Mouse (Mus musculus) limb, embryonic 14.5 days (tissue): Measurements from ENCODE around the gene Gm13288. TPM values are rescaled to one million over a fixed set of nuclear protein-coding genes. Genes with fewer than 3 reads are reported as not detected.
"Not testable (repeated sequence)": the region's sequence is repeated elsewhere in the genome, so short reads cannot be mapped to it uniquely, and the experiment has no call there.

Experiments used
- ATAC-seq: fragments of 200-750 bp; cut with Nextera tagmentation; 2 replicates; pipeline ENCODE4 v1.8.0; 2017; ENCODE audit warnings: low read depth, moderate number of reproducible peaks, moderate TSS enrichment; ENCODE audit not compliant: low FRiP score
- DNase-seq: peaks from one replicate; pipeline ENCODE4 v3.0.0-alpha.2; 2015; ENCODE audit warnings: low spot score
- H3K27ac ChIP-seq: fragments of 300-500 bp; sonication (generic); replicated peaks from 2 replicates; pipeline ENCODE4 v1.5.1; 2014; ENCODE audit warnings: low read depth, mild to moderate bottlenecking, low read length, moderate library complexity, mixed read lengths
- H3K27me3 ChIP-seq: fragments of 300-500 bp; sonication (generic); 2 replicates; pipeline ENCODE4 v1.6.1; 2014; ENCODE audit warnings: low read length, mixed read lengths; ENCODE audit not compliant: control insufficient read depth, insufficient read depth
- H3K36me3 ChIP-seq: fragments of 300-500 bp; sonication (generic); 2 replicates; pipeline ENCODE4 v1.6.1; 2014; ENCODE audit warnings: mild to moderate bottlenecking, low read length, moderate library complexity, mixed read lengths; ENCODE audit not compliant: control insufficient read depth, insufficient read depth
- H3K4me1 ChIP-seq: fragments of 300-500 bp; sonication (generic); 2 replicates; pipeline ENCODE4 v1.6.1; 2014; ENCODE audit warnings: antibody characterized with exemption, low read length, mixed read lengths; ENCODE audit not compliant: control insufficient read depth, insufficient read depth
- H3K4me2 ChIP-seq: fragments of 300-500 bp; sonication (generic); replicated peaks from 2 replicates; pipeline ENCODE4 v1.6.1; 2014; ENCODE audit warnings: low read depth, mild to moderate bottlenecking, low read length, moderate library complexity; ENCODE audit not compliant: severe bottlenecking
- H3K4me3 ChIP-seq: fragments of 300-500 bp; sonication (generic); replicated peaks from 2 replicates; pipeline ENCODE4 v1.5.1; 2014; ENCODE audit warnings: low read length
- H3K9ac ChIP-seq: fragments of 300-500 bp; sonication (generic); 2 replicates; pipeline ENCODE4 v1.6.1; 2014; ENCODE audit warnings: mild to moderate bottlenecking, low read depth, low read length, moderate library complexity; ENCODE audit not compliant: severe bottlenecking
- H3K9me3 ChIP-seq: fragments of 300-500 bp; sonication (generic); 2 replicates; pipeline ENCODE4 v1.6.1; 2016; ENCODE audit warnings: low read length; ENCODE audit not compliant: control insufficient read depth
- POLR2A ChIP-seq: fragments of 200-500 bp; IDR thresholded peaks from 2 replicates; pipeline ENCODE4 v1.8.0; 2012; ENCODE audit warnings: inconsistent platforms, mild to moderate bottlenecking, moderate library complexity, borderline replicate concordance; ENCODE audit not compliant: insufficient read depth, insufficient read length; ENCODE audit errors: extremely low read depth
- WGBS: fragments of 180-500 bp; shearing (Covaris S2); extraction: QIAGEN DNeasy Blood & Tissue Kit; methylation state at CpG from one replicate; pipeline ENCODE4 v1.1.7; 2014; 5-methylcytosine and 5-hydroxymethylcytosine counted together
- polyA plus RNA-seq, 2 experiments: library from polyadenylated mRNA; depleted of rRNA in 1 of 2; stranded (reverse) in 1 of 2; unstranded in 1 of 2; fragments of >200 nt; fragmentation: Nextera tagmentation in 1 of 2; extraction: Ambion mirVana in 1 of 2; gene quantifications; 2 replicates each; pipeline versions ENCODE4 v1.2.1 to v1.2.3; 2012 to 2014

Gm13288 gene
- polyA plus RNA-seq, 2 experiments = 0.04 TPM; not detected in 1

DNA sequence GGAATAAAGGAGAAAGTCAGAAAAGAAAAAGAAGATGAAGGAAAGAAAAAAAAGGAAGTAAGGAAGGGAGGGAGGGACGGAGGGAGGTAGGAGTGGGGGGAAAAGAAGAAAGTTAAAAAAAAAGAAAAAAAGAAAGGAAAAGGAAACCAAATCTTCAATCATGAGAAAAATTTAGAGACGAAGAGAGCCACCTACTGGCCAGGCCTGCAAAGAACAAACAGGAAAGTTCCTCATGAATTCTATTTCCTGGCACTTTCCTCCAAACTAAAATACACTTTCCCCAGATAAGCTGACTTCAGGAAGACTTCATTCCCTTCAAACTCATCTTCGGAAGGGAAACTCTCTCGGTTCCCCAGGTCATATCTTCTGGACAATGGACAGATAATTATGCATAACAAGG is 25.2 kb downstream of the Gm13288 start:
- Histone ChIP-seq H3K4me1 (no peaks in the 10 kb centered on the region), H3K4me2 (no peak overlapping the region), H3K36me3 (no peaks in the 10 kb centered on the region), H3K4me3 (no peak overlapping the region), H3K27me3 (no peaks in the 10 kb centered on the region), H3K27ac (no peak overlapping the region), H3K9me3 (no peaks in the 10 kb centered on the region), H3K9ac (no peak overlapping the region)
- peak; percentile 21 for DNase-seq
- TF ChIP-seq POLR2A = no peak
- 24% methylated on average over 4 of the region's 4 CpGs for WGBS
- no peak for ATAC-seq

DNA sequence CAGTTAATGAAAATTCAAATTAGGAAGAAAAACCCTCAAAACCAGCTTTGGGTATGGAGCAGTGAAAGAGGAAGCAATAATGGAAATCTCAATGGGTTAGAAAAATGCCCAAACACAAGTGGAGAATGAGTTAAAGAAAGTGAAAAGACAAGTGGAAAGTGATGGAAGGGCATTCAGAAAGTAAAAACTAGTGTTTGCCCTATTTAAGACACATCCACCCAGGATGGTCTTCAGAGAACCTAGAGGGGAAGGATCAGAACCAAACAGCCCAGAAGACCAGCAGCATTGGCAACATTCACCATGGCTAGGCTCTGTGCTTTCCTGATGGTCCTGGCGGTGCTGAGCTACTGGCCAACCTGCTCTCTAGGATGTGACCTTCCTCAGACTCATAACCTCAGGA is 29.9 kb downstream of the Gm13288 start, which contains the start of gene Ifna5:
TSS of gene Ifna5 (plus strand) at position 301 of the 400 bp plus-strand sequence.
- H3K4me2 ChIP-seq, H3K4me1 ChIP-seq, H3K27ac ChIP-seq, ATAC-seq, DNase-seq, H3K4me3 ChIP-seq, H3K9me3 ChIP-seq, H3K27me3 ChIP-seq, H3K9ac ChIP-seq, H3K36me3 ChIP-seq: not testable (repeated sequence)
- WGBS = 63% methylated on average over 1 of the region's 1 CpGs

DNA sequence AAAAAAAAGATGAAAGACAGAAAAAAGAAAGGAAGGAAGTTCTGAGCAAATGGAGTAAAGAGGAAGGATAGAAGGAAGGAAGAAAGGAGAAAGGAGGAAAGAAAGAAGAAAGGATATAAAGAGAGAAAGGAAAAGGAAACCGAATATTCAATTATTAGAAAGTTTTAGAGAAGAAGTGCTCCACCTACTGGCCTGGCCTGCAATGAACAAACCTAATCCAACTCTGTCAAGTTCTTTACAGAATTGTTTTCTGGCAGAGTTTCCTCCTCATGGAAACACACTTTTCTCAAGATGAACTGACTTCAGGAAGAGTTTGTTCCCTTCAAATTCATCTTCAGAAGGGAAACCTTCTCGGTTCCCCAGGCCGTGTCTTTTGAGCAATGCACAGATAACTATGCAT is 33.5 kb downstream of the Gm13288 start:
- TF ChIP-seq POLR2A = no peak
- DNase-seq = peak; percentile 10
- H3K27ac ChIP-seq = no peak overlapping the region
- H3K4me1 ChIP-seq = no peaks in the 10 kb centered on the region
- H3K4me2 ChIP-seq = no peak overlapping the region
- H3K27me3 ChIP-seq = no peaks in the 10 kb centered on the region
- WGBS = 44% methylated on average over 3 of the region's 3 CpGs
- no peak overlapping the region for H3K4me3 ChIP-seq
- no peaks in the 10 kb centered on the region for H3K36me3 ChIP-seq
- H3K9me3 ChIP-seq = no peaks in the 10 kb centered on the region
- ATAC-seq = no peak
- no peak overlapping the region for H3K9ac ChIP-seq

DNA sequence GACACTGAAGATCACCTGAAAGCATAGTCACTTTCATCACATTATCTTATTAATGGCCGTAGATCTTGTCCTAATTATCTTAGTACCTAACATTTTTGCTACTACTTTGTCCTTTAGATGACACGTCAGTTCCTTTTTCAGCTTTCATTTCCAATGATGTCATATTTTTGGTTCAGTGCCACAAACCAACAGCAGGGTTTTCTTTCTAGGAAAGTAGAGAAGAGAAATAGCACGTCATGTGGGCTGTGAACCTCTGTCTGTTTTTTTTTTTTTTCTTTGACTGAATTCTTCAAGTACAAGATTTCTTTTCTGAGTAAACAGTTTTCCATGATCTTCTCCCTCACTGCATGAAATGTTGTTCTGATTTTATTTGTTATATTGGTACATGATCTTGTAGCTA is 34.7 kb downstream of the Gm13288 start:
- H3K4me2 ChIP-seq = no peak overlapping the region
- H3K9me3 ChIP-seq = no peaks in the 10 kb centered on the region
- no peaks in the 10 kb centered on the region for H3K27me3 ChIP-seq
- WGBS = 69% methylated on average over 3 of the region's 3 CpGs
- no peak for DNase-seq
- no peaks in the 10 kb centered on the region for H3K4me1 ChIP-seq
- H3K4me3 ChIP-seq = no peak overlapping the region
- no peak overlapping the region for H3K9ac ChIP-seq
- no peaks in the 10 kb centered on the region for H3K36me3 ChIP-seq
- no peak for TF ChIP-seq POLR2A
- no peak overlapping the region for H3K27ac ChIP-seq
- no peak for ATAC-seq

DNA sequence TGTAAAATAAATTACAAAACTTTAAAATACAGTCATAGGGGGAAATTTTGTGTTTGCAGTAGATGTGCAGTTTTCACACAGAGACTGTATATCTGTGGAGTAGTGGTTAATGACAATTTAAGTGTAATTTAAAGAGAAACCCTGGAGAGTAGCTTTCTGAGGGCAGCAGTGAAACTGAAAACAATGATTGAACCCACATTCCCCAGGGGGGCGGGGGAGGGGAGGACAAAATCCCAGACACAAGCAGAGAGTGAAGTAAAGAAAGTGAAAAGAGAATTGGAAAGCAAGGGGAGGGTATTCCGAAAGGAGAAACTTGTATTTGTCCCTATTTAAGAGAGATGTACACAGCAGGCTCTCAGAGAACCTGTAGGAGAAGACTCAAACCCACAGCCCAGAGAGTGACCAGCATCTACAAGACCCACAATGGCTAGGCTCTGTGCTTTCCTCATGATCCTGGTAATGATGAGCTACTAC is 36.1 kb downstream of the Gm13288 start, which contains the start of gene Ifna4:
TSS of gene Ifna4 (plus strand) at position 424 of the 474 bp plus-strand sequence.
- no peak for TF ChIP-seq POLR2A
- Histone ChIP-seq H3K27ac (no peak within 1 kb of the TSS), H3K27me3 (no peaks in the 10 kb centered on the region), H3K9ac (no peak within 1 kb of the TSS), H3K4me3 (no peak within 1 kb of the TSS), H3K4me2 (no peak within 1 kb of the TSS), H3K4me1 (no peaks in the 10 kb centered on the region), H3K9me3 (no peaks in the 10 kb centered on the region), H3K36me3 (no peaks in the 10 kb centered on the region)
- DNase-seq (no peak), ATAC-seq (no peak)
- 54% methylated on average over 2 of the region's 2 CpGs for WGBS

DNA sequence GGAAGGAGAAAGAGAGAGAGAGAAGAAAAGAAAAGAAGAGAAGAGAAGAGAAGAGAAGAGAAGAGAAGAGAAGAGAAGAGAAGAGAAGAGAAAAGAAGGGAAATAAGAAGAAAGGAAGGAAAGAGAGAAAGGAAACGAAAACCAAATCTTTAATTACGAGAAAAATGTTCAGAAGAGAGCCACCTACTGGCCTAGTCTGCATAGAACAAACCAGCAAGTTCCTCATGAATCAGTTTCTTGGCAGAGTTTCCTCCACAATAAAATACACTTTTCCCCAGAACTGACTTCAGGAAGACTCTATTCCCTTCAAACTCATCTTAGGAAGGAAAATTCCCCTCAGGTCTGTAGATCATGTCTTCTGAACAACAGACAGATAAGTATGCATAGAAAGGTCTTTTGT is 40.0 kb downstream of the Gm13288 start:
- no peaks in the 10 kb centered on the region for H3K36me3 ChIP-seq
- no peak overlapping the region for H3K4me2 ChIP-seq
- no peak overlapping the region for H3K27ac ChIP-seq
- 55% methylated on average over 2 of the region's 2 CpGs for WGBS
- no peak for TF ChIP-seq POLR2A
- DNase-seq (no peak), ATAC-seq (no peak)
- H3K27me3 ChIP-seq = no peaks in the 10 kb centered on the region
- no peaks in the 10 kb centered on the region for H3K9me3 ChIP-seq
- no peak overlapping the region for H3K4me3 ChIP-seq
- no peaks in the 10 kb centered on the region for H3K4me1 ChIP-seq
- H3K9ac ChIP-seq = no peak overlapping the region
